In genomic region chr19:45047935-45048643, GRCm38 (mm10) we compare ENCODE assay signal across 8 mouse cellular contexts. TPM values are rescaled to one million over a fixed set of nuclear protein-coding genes. Genes with fewer than 3 reads are reported as not detected.
DNase-seq lines count a peak whose midpoint lies in the region; ATAC-seq and TF ChIP-seq lines count a peak whose summit lies in the region.

No protein-coding gene starts in this region.

- peak overlapping the region; percentile 75 for H3K27ac ChIP-seq in bone marrow macrophage, adult 2 months (ENCODE audit: insufficient read depth, low read depth, low read length)
- peak overlapping the region; percentile 81 for H3K27ac ChIP-seq in forebrain, embryonic 12.5 days
- peak overlapping the region; percentile 86 for H3K27ac ChIP-seq in hindbrain, embryonic 10.5 days
- H3K27ac ChIP-seq in lung, embryonic 15.5 days, result peak overlapping the region; percentile 97

- peaks cover 7% of the 10 kb centered on the region for H3K36me3 ChIP-seq in forebrain, embryonic 12.5 days (replicated peaks)
- H3K36me3 ChIP-seq in hindbrain, embryonic 10.5 days, result peaks cover 10% of the 10 kb centered on the region; the same call in 1 of the 2 replicates
- peaks cover 13% of the 10 kb centered on the region; the same call in 1 of the 2 replicates for H3K36me3 ChIP-seq in lung, embryonic 15.5 days

- no peaks in the 10 kb centered on the region for H3K9me3 ChIP-seq in forebrain, embryonic 12.5 days
- H3K9me3 ChIP-seq in hindbrain, embryonic 10.5 days, result no peaks in the 10 kb centered on the region
- no peaks in the 10 kb centered on the region for H3K9me3 ChIP-seq in lung, embryonic 15.5 days

- H3K4me2 ChIP-seq in forebrain, embryonic 12.5 days, result peak overlapping the region; percentile 67
- peak overlapping the region; percentile 89 for H3K4me2 ChIP-seq in lung, embryonic 15.5 days

- H3K9ac ChIP-seq in forebrain, embryonic 12.5 days, result peak overlapping the region; percentile 64
- H3K9ac ChIP-seq in lung, embryonic 15.5 days, result peak overlapping the region; percentile 60

- no peak for TF ChIP-seq POLR2A in bone marrow macrophage, adult 2 months (IDR thresholded peaks at IDR 0.05; ENCODE audit: borderline replicate concordance, low read depth, low read length)

- peak; percentile 78 for ATAC-seq in CD4-positive, CD25-positive, alpha-beta regulatory T cell, adult 4 months
- peak; percentile 36 for ATAC-seq in forebrain, embryonic 12.5 days (ENCODE audit: low FRiP score)
- ATAC-seq in lung, embryonic 15.5 days (ENCODE audit: borderline replicate concordance, extremely low read depth, low FRiP score, low TSS enrichment), result peak; percentile 69

- peak overlapping the region; percentile 67 for H3K4me3 ChIP-seq in bone marrow macrophage, adult 2 months (ENCODE audit: insufficient read depth, low read length)
- H3K4me3 ChIP-seq in forebrain, embryonic 12.5 days (replicated peaks), result peak overlapping the region; percentile 51
- H3K4me3 ChIP-seq in hindbrain, embryonic 10.5 days, result peak overlapping the region; percentile 61
- peak overlapping the region; percentile 55 for H3K4me3 ChIP-seq in lung, embryonic 15.5 days

- WGBS in forebrain, embryonic 12.5 days, result 49% methylated on average over 11 of the region's 11 CpGs
- WGBS in hindbrain, embryonic 10.5 days, result 62% methylated on average over 11 of the region's 11 CpGs
- WGBS in lung, embryonic 15.5 days, result 7% methylated on average over 11 of the region's 11 CpGs

- no peak for DNase-seq in hindbrain, embryonic 10.5 days (ENCODE audit: low spot score)
- DNase-seq in layer of hippocampus, postnatal 10 days (ENCODE audit: low spot score in 2 of 2), result peak; percentile 66 to 68
- DNase-seq in right cerebral cortex, adult 2 months (ENCODE audit: low spot score in 2 of 2), result peak; percentile 86 to 91
- no peak for DNase-seq in embryo, embryonic 11 days

- H3K27me3 ChIP-seq in forebrain, embryonic 12.5 days, result peaks cover 33% of the 10 kb centered on the region
- H3K27me3 ChIP-seq in hindbrain, embryonic 10.5 days (ENCODE audit: insufficient read depth, poor library complexity, severe bottlenecking), result peaks cover 70% of the 10 kb centered on the region
- H3K27me3 ChIP-seq in lung, embryonic 15.5 days, result peaks cover 23% of the 10 kb centered on the region

- H3K4me1 ChIP-seq in bone marrow macrophage, adult 2 months (ENCODE audit: control insufficient read depth, insufficient read depth, low read length), result peaks cover 19% of the 10 kb centered on the region
- peaks cover 33% of the 10 kb centered on the region for H3K4me1 ChIP-seq in forebrain, embryonic 12.5 days
- H3K4me1 ChIP-seq in hindbrain, embryonic 10.5 days (replicated peaks), result peaks cover 41% of the 10 kb centered on the region
- peaks cover 23% of the 10 kb centered on the region for H3K4me1 ChIP-seq in lung, embryonic 15.5 days

- no peak for TF ChIP-seq CTCF in bone marrow macrophage, adult 2 months (IDR thresholded peaks at IDR 0.05; ENCODE audit: low read depth, low read length)

RNA-seq across cellular contexts. Expression of gene Sfxn3, which starts 0.8 kb away (rescaled TPM):
- 100 to 1,000 TPM in 1 of 2 experiments, 10 to 100 TPM in 1; 92.5 to 132 TPM for polyA plus RNA-seq in CD4-positive, CD25-positive, alpha-beta regulatory T cell, adult 4 months (2017; shearing (Covaris generic))
- 45.1 and 45.7 TPM in 2 replicates for polyA plus RNA-seq in bone marrow macrophage, adult 2 months (2012; ENCODE audit: insufficient read depth, insufficient read length, missing spikeins)
- 30.3 and 30.4 TPM in 2 replicates for polyA plus RNA-seq in forebrain, embryonic 12.5 days (2016; fragmentation: Nextera tagmentation; extraction: Ambion mirVana)
- polyA plus RNA-seq in hindbrain, embryonic 10.5 days (2016; fragmentation: Nextera tagmentation; extraction: Ambion mirVana), result 9.8 and 17.8 TPM in 2 replicates
- total RNA-seq in layer of hippocampus, postnatal 10 days (2021), result 100 to 1,000 TPM; 103 to 124 TPM
- polyA plus RNA-seq in lung, embryonic 15.5 days (2015; fragmentation: Nextera tagmentation; extraction: Ambion mirVana), result 20.5 and 21.7 TPM in 2 replicates

RNA-seq across cellular contexts. Expression of gene Pdzd7, which starts 2.6 kb away (rescaled TPM):
- not detected for polyA plus RNA-seq in CD4-positive, CD25-positive, alpha-beta regulatory T cell, adult 4 months (2017; shearing (Covaris generic))
- polyA plus RNA-seq in bone marrow macrophage, adult 2 months (2012; ENCODE audit: insufficient read depth, insufficient read length, missing spikeins), result not detected in 2 replicates
- polyA plus RNA-seq in forebrain, embryonic 12.5 days (2016; fragmentation: Nextera tagmentation; extraction: Ambion mirVana), result 0.45 and 0.50 TPM in 2 replicates
- 0.26 and 0.40 TPM in 2 replicates for polyA plus RNA-seq in hindbrain, embryonic 10.5 days (2016; fragmentation: Nextera tagmentation; extraction: Ambion mirVana)
- total RNA-seq in layer of hippocampus, postnatal 10 days (2021), result 1 to 10 TPM; 3.2 to 3.3 TPM
- polyA plus RNA-seq in lung, embryonic 15.5 days (2015; fragmentation: Nextera tagmentation; extraction: Ambion mirVana), result 0.30 and 0.34 TPM in 2 replicates

RNA-seq across cellular contexts. Expression of gene Kazald1, which starts 27.0 kb away (rescaled TPM):
- 1 to 10 TPM in 1 of 2 experiments, under 1 TPM in 1; 0.76 to 1.2 TPM for polyA plus RNA-seq in CD4-positive, CD25-positive, alpha-beta regulatory T cell, adult 4 months (2017; shearing (Covaris generic))
- 0.50 and 0.55 TPM in 2 replicates for polyA plus RNA-seq in bone marrow macrophage, adult 2 months (2012; ENCODE audit: insufficient read depth, insufficient read length, missing spikeins)
- 0.86 and 0.95 TPM in 2 replicates for polyA plus RNA-seq in forebrain, embryonic 12.5 days (2016; fragmentation: Nextera tagmentation; extraction: Ambion mirVana)
- 1.3 and 8.9 TPM in 2 replicates for polyA plus RNA-seq in hindbrain, embryonic 10.5 days (2016; fragmentation: Nextera tagmentation; extraction: Ambion mirVana)
- total RNA-seq in layer of hippocampus, postnatal 10 days (2021), result 1 to 10 TPM; 1.8 to 2.1 TPM
- polyA plus RNA-seq in lung, embryonic 15.5 days (2015; fragmentation: Nextera tagmentation; extraction: Ambion mirVana), result 4.9 and 6.4 TPM in 2 replicates

RNA-seq across cellular contexts. Expression of gene Lzts2, which starts 33.9 kb away (rescaled TPM):
- polyA plus RNA-seq in CD4-positive, CD25-positive, alpha-beta regulatory T cell, adult 4 months (2017; shearing (Covaris generic)), result 1 to 10 TPM in 1 of 2 experiments, under 1 TPM in 1; 0.54 to 1.6 TPM
- 3.0 and 3.6 TPM in 2 replicates for polyA plus RNA-seq in bone marrow macrophage, adult 2 months (2012; ENCODE audit: insufficient read depth, insufficient read length, missing spikeins)
- 48.7 and 51.4 TPM in 2 replicates for polyA plus RNA-seq in forebrain, embryonic 12.5 days (2016; fragmentation: Nextera tagmentation; extraction: Ambion mirVana)
- polyA plus RNA-seq in hindbrain, embryonic 10.5 days (2016; fragmentation: Nextera tagmentation; extraction: Ambion mirVana), result 67.5 and 69.1 TPM in 2 replicates
- total RNA-seq in layer of hippocampus, postnatal 10 days (2021), result 10 to 100 TPM; 21.3 to 23.2 TPM
- polyA plus RNA-seq in lung, embryonic 15.5 days (2015; fragmentation: Nextera tagmentation; extraction: Ambion mirVana), result 75.9 and 81.8 TPM in 2 replicates

RNA-seq across cellular contexts. Expression of gene Mrpl43, which starts 41.8 kb away (rescaled TPM):
- 10 to 100 TPM; 45.8 to 63.1 TPM for polyA plus RNA-seq in CD4-positive, CD25-positive, alpha-beta regulatory T cell, adult 4 months (2017; shearing (Covaris generic))
- polyA plus RNA-seq in bone marrow macrophage, adult 2 months (2012; ENCODE audit: insufficient read depth, insufficient read length, missing spikeins), result 38.5 and 42.1 TPM in 2 replicates
- 71.0 and 75.8 TPM in 2 replicates for polyA plus RNA-seq in forebrain, embryonic 12.5 days (2016; fragmentation: Nextera tagmentation; extraction: Ambion mirVana)
- 75.6 and 83.0 TPM in 2 replicates for polyA plus RNA-seq in hindbrain, embryonic 10.5 days (2016; fragmentation: Nextera tagmentation; extraction: Ambion mirVana)
- total RNA-seq in layer of hippocampus, postnatal 10 days (2021), result 10 to 100 TPM; 45.3 to 48.9 TPM
- polyA plus RNA-seq in lung, embryonic 15.5 days (2015; fragmentation: Nextera tagmentation; extraction: Ambion mirVana), result 70.1 and 70.8 TPM in 2 replicates

Comparison
In these comparisons a context has a peak if more than half of its experiments do, and no peak if none do; other contexts are left out.
1. DNase-seq: peak in layer of hippocampus, postnatal 10 days (2 of 2) and right cerebral cortex, adult 2 months (2 of 2); none in hindbrain, embryonic 10.5 days (single experiment) and embryo, embryonic 11 days (single experiment).
2. Peak in every context shown above with its lines, with median percentiles within 50 percentile points of each other: ATAC-seq, H3K27ac ChIP-seq and H3K4me3 ChIP-seq.